Mouse (Mus musculus) 416B (cell line): Measurements from ENCODE around the gene Atp2b1.

Experiments used
- DNase-seq: peaks from one replicate; pipeline ENCODE4 v3.0.0; 2011; ENCODE audit warnings: low read depth

Gene Atp2b1

DNA sequence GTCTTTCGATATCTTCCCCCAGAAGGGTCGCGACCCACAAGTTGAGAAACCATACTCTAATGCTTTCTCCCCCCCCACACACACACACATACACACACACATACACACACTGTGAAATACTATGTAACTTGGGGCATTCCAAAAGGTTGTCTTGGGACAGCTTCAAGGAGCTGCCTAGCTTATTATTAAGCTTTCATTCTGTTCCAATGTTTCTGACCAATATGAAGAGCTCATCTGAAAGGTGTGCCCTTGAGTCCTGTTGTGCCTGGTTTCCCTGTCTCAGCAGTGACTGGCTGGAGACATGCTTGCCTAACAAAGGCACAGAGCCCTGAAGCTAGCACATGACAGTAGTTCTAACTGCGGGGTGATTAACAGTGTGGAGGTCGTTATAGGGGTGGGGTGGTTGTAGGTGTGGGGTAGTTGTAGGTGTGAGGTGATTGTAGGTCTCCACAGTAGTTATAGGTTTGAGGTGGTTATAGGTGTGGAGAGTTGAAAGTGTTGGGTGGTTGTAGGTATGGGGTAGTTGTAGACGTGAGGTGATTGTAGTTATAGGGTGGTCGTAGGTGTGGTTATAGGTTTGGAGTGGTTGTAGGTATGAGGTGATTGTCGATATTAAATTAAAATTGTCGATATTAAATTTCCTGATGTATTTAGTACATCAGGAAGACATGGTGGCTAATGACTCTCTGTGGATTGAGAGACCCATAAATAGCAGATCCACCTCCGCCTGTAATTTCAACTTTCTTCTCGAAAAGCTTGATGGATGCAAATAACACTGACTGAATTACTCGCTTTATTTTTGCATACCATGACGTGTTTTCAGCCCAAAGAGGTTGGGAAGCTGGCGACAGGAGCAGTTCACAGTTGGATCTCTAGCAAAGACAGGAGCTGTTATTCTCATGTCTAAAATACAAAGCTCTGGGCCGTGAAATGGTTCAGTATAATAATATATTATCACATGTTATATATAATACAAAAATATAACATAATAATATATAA is 119.9 kb downstream of the Atp2b1 start:
- no peak for DNase-seq

DNA sequence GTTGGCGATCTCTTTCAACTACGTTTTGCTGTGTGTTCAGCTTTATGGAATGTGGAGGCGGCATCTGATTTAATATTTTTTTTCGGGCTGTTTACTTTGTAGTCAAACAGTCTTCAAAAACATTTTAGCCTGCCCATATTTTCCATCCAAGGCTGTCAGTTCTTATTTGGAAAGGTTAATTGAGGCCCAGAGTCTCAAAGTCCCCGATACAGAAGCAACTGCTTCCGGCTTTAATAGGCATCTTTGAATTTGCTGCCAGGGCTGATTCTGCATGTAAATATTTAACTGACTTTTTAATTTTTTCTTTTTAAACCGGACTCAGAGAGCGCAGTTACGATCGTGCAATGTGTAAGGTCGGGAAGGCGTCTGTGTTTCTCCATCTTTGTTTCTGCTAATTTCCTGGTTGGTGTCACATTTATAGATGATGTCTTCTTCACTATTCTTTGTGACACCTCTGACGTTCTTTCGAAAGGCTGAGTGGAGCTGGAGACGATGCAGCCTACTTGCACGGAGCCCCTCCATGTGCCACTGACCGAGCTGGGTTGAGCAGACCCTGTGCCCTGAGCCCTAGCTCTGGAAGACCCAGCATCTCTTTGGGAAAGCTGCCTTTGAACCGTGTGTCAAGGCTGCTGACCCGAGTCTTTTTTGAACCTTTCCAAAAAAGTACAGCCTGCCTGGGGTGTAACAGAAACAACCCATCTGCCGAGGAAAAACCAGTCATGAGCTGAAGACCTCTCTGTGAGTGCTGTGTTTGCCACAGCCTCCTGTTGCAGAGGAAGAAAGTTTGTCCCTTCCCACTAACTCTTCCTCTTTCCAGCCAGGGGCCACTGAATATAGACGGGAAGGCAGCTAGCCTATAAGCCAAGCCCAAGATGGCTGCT is 123.2 kb downstream of the Atp2b1 start:
- no peak for DNase-seq

DNA sequence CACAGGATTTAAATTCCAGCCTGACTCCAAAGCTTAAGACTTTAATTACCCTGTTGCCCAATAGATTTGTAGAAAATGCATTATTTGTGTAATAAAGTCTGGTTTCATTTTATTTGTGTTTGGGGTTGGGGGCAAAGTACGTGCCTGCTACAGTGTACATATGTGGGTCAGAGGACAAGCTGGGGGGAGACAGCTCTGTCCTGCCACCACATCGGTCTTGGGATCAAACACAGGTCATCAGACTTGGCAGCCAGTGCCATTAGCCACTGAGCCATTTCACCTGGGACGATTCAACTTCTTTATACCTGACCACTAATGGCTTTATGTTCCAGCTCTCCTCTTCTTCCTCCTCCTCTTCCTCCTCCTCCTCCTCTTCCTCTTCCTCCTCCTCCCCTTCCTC is 124.7 kb downstream of the Atp2b1 start:
- DNase-seq, result no peak

DNA sequence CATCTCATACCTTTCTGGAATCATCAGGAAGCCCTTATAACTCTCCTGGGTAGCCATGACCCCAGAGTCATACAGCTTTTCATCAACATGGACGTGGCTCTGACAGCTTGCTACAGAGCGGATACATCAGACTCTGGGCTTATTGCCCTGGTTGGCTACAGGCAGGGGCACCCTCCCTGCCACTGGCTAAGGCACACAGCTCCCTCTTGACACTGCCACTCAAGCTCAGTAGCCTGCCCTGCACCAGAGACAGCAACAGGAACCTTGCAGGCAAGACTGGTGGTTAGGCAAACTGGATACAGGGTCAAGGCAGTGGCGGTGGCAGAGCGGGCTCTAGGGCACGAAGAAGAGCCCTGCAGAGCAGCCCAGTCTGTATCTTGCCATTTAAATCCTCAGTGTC is 126.0 kb downstream of the Atp2b1 start:
- no peak for DNase-seq

DNA sequence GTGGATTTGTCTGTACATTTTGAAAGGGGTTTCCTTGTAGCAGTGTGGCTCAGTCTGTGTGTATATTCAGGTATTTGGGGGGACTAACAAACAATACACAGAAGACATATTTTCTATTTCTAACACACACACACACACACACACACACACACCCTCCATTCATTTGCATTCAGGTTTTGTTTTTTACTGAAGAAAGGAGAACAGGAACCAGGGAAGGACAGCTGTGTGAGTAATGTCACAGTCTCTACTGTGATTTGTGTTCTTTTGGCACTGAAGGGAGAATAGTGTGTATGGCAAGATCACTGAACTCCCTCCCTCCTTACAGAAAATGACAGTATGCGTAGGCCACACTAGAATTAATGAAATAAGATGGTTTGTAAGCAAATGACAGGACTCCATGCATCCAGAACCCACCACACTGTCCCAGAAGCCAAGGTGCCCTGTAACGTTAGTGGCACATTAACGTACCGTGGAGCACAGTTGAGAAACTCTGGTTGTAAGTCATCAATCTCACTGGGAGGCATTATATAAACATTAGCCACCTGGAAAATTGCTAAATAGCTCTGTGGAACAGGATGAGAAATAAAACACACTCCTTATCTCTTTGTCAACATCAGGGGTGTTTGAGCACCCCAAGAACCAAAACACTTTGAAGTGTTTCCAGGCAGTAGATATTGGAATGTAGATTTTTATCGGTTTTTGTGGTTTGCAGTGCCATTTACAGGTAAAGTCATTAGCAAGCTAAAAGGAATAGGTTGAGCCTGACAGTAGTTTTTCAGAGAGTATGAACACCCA is 132.7 kb downstream of the Atp2b1 start:
- no peak for DNase-seq

DNA sequence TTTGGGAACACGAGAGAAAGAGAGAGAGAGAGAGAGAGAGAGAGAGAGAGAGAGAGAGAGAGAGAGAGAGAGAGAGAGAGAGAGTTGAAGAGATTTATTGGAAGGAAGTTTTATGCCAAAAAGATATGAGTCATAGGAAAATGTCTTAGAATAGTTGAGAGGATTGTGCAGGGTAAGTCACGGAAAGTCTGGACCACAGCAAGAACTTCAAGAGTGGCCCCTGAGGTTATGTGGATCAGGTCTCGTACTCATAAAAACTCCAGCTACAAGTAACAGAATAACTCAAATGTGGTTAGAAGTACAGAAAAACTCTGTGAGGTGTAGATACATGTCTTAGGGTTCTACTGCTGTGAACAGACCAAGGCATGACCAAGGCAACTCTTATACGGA is 133.3 kb downstream of the Atp2b1 start:
- no peak for DNase-seq

DNA sequence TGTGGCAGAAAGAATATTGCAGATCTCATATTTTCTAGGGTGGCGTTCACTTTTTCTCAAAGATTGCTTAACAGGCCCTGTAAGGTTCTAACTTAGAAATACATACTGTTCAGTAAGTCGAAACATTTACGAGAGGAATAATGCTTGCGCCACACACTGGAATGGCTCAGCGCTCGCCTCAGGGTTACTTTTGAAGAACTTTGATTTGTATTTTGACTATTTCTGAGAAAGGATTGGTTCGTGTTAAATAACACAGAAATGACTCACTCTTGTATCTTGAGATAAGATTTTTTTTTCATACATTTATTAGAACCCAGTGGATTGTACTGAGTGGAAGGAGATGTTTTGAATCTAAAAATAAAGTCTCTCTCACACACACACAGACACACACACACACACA is 135.9 kb downstream of the Atp2b1 start:
- DNase-seq, result no peak

DNA sequence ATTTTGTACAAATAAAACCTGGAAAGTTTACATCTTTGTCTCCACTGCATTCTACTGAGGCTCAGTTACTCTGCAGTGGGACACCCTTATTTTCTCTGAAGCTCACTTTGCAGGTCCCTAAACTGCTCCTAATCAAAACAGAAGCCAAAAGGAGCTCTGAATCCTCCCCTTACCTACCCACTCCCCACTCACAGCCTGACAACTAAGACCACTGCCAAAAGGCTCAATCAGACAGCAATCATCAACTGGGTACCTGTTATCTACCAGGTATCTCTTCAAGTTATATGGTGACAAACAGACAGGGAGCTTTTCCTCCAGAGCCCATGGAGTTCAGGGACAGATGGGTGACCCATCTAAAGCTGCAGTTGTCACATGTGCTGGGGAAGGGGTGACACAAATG is 138.9 kb downstream of the Atp2b1 start:
- no peak for DNase-seq

DNA sequence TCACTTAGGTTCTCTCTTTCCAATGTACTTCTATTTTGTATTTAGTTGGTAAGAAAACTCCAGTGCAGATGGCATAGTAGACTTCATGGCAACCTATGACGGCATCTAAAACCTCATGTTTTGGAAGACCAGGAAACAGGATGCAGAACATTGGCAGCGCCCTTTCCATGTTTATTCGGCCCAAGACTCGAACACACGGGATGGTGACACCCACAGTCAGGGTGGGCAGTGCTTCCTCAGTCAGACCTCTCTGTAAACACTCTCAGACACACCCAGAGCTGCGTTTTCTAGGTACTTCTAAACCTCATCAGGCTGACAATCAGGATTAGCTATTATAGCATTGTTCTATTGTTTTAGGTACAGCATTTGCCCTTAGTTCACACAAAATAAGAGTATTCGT is 146.4 kb downstream of the Atp2b1 start:
- no peak for DNase-seq

DNA sequence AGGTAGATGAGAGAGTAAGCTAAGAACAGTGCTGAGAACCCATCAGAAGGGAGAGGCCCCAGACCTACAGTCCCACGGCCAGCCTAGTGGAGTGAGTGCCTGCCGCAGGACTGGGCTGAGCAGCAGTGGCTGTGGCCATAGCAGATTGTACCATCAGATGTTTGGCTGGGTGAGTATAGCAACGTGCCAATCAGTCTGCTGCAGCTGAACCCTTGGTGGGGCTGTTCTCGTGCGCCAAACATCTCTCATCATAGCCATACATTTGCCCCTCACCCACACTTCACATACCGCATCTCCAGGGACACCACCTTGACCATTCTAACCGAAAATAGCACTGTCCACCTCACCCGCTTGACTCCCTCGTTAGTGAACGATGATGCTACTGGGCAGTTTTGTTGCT is 147.2 kb downstream of the Atp2b1 start:
- DNase-seq, result no peak

DNA sequence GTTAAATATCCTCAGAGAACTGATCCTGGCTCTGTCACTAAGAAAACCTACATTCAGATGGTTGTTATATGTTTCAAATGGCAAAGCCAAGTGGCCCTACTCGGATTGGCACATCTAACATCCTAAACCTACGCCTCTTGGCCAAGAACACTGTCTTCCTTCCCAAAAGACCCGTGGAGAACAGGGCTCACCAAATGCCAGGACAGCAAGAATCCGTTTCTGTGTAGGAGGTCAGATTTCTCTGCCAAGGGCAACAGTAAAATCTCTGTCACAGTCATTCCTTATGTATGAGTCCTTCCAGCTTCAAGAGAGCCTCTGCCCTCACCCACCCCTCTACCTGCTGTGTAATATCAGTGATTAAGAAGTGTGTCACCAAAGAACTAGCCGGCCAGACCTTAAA is 148.3 kb downstream of the Atp2b1 start:
- no peak for DNase-seq
